Mouse (Mus musculus) ES-Bruce4 (cell line): ENCODE data around the gene Gcgr.

Source experiments
- CTCF ChIP-seq: IDR thresholded peaks from one replicate; pipeline ENCODE4 v1.8.1; 2011; ENCODE audit warnings: low read depth, low read length
- EP300 ChIP-seq: IDR thresholded peaks from 2 replicates; pipeline ENCODE4 v1.6.1; 2011; ENCODE audit warnings: low read depth, low read length; ENCODE audit not compliant: insufficient read depth
- POLR2A ChIP-seq: IDR thresholded peaks from one replicate; pipeline ENCODE4 v1.8.1; 2011; ENCODE audit warnings: low read length; ENCODE audit not compliant: insufficient read depth

DNA sequence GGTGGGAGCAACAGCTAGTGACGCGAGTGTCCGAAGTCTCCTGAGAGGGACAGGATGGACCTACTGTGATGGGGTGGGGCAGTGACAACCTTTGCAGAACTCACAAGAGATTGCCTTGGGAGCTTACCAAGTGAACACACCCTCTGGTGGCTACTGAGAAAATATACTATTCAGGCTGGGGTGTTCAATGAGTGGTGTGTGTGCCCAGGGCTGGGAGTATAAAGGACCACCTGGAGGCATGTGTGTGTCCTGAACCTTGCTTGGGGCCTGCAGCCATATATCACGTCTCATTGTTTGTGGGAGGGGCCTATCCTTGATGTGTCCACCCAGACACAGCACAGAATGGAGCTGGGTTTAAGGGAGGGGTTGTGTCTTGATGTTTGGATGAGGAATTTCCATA is 42.0 kb upstream of the Gcgr start:
- TF ChIP-seq CTCF (no peak), EP300 (no peak), POLR2A (no peak)
